Mouse (Mus musculus) myocyte (in vitro differentiated cells): ENCODE results near the gene Speg.

Experiments
- MAX ChIP-seq: IDR thresholded peaks from one replicate; pipeline ENCODE4 v1.6.1; 2011; ENCODE audit warnings: low read depth, mild to moderate bottlenecking, control low read depth
- MYOD1 ChIP-seq, 3 experiments: IDR thresholded peaks; one replicate each; pipeline ENCODE4 v1.6.1; 2011; ENCODE audit warnings: control low read depth in 2 of 3, low read depth in 2 of 3, mild to moderate bottlenecking in 2 of 3, moderate library complexity in 1 of 3; ENCODE audit not compliant: insufficient read length in 2 of 3, control insufficient read depth in 1 of 3
- MYOG ChIP-seq, 3 experiments: IDR thresholded peaks; one replicate each; pipeline ENCODE4 v1.6.1; 2011; ENCODE audit warnings: control low read depth in 2 of 3, low read depth in 2 of 3, mild to moderate bottlenecking in 2 of 3; ENCODE audit not compliant: insufficient read length in 2 of 3, control insufficient read depth in 1 of 3, insufficient read depth in 1 of 3
- POLR2A ChIP-seq: IDR thresholded peaks from one replicate; pipeline ENCODE4 v1.6.1; 2011; ENCODE audit warnings: low read depth, mild to moderate bottlenecking, control low read depth, moderate library complexity; ENCODE audit not compliant: insufficient read length
- POLR2AphosphoS2 ChIP-seq: IDR thresholded peaks from one replicate; pipeline ENCODE4 v1.6.1; 2011; ENCODE audit warnings: low read depth, control low read depth; ENCODE audit not compliant: insufficient read length
- TCF12 ChIP-seq: IDR thresholded peaks from one replicate; pipeline ENCODE4 v1.6.1; 2011; ENCODE audit warnings: mild to moderate bottlenecking, control low read depth; ENCODE audit not compliant: poor library complexity, insufficient read depth, severe bottlenecking
- USF1 ChIP-seq: IDR thresholded peaks from one replicate; pipeline ENCODE4 v1.6.1; 2011; ENCODE audit warnings: low read depth, mild to moderate bottlenecking, control low read depth, moderate library complexity

DNA sequence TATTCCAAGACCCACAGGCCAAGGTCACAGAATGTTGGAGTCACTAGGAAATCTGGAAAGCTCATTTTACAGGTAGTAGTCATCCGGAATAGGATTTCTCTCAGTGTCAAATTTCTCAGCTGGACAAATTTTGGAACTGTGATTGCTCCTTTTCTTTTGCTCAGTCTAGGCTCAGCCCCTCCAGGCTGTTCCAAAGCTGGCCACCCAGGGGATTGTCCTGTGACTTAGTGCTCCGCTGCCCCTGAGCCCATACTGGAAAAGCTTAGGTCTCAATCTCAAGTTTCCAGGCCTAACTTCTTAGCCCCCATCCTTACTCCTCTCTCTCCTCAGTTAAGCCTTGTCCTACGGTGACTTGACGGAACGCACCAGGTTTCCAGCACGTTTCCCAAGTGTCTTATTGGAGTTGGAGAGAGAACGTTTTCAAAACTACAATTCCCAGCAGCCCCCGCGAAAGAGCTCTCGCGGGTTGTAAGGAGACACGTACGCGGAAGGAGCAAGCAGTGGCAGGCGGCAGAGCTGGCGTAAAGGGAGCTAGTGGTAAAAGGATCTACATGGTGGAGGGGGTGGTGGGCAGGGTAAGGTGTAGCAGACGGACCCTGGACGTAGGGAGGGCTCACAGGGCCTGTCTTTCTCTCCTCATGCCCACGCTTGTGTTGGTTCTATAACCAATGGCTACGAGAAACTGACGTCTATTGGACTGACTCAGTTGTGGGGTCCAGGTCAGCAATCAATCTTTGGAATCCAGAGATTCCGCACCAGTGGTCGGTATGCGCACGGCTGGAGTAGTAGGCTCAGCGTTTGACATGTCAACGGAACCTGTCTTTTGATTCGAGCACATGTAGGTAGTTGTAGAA is 60.6 kb downstream of the Speg start, which contains the start of gene Gmppa:
- no peak for TF ChIP-seq USF1
- TF ChIP-seq POLR2A = peak; percentile 92
- no peak for TF ChIP-seq MYOG (IDR thresholded peaks at IDR 0.05; ENCODE audit: control insufficient read depth in 1 of 3, insufficient read depth in 1 of 3, insufficient read length in 2 of 3, low read depth in 2 of 3)
- no peak for TF ChIP-seq MYOD1 (IDR thresholded peaks at IDR 0.05; ENCODE audit: control insufficient read depth in 1 of 3, insufficient read length in 2 of 3, low read depth in 2 of 3)
- no peak for TF ChIP-seq TCF12
- TF ChIP-seq MAX = no peak
- peak; percentile 97 for TF ChIP-seq POLR2AphosphoS2
